Mouse (Mus musculus) mouse trophoblast stem cell (cell line): Measurements from ENCODE around the gene Olfr218.
"Not testable (repeated sequence)": the region's sequence is repeated elsewhere in the genome, so short reads cannot be mapped to it uniquely, and the experiment has no call there.

Experiments used
- in situ Hi-C, 2 experiments: fragments of 300-500 bp; cut with MseI, MboI; formaldehyde crosslinking; loops; 2 replicates in 1 of 2; 3 replicates in 1 of 2; pipeline ENCODE4 v1.15.1; 2025

Gene Olfr218

DNA sequence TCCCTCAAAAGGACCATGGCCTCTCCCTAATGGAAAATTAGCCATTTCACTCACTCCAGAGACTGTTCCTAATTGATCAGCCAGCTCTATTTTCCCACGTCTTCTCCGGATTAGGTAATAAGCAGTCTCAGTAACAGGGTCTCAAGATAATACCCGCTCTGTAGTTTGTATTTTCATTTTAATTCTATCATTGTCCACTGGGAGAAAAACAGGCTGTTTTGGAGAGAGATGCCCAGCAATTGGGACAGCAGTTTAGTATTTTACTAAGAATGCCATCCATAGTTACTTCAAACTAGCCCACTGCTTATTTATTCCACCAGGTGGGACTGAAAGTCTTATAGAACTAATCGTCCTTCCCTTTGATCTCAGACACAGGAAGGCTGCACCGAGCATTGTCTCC is at the start of gene Olfr218:
Olfr218 (plus strand) TSS at position 301 of the 400 bp plus-strand sequence.
- in situ Hi-C loops, result no loop called here

DNA sequence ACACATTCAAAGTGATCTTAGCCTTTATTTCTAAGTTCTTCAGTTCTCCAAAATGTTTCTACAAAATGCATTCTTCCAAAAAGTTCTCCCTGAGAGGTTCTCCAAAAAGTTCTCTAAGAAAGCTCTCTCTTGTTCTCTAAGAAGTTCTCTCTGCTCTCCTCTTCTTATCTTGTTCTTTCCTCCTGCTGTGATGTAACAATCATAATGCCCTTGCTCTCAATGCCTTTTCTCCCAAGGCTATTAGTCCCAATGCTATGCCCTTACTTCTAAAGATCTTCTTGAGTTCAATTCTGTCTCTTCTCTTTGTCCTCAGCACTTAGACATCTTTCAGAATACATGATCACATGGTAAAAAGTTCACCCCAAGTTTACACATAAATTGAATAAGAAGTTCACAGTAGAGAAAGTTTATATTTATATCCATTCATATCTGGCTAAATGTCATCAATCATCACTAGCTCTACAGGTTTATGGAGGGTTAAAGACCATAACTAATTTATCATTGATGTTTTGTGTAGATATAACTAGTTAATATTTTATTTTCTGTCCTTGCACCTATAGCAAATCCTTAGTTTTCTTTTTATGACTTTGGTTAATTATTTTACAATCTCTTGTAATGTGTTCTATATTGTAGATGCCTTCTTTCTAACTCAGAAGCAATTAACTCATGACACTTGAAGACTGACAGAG is 23.3 kb upstream of the Olfr218 start:
- in situ Hi-C loops, result no loop called here

DNA sequence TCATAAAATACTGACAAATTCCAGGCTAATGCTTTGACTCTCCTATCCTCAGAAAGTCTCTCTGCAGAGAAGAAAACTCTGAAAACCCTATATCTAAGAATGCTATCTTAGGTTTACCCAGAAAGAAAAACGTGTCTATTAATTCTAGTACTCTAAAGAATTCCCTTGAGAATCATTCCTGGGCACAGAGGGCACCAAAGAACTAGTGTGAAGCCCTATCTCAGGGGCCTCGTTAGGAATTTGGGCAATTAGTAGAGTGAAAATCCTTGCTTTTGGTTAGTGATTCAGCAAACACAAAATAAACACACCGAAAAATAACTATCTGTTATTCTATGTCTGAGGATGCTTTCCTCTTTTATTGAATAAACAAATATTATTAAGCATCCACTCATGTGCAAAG is 7.1 kb upstream of the Olfr218 start, which contains the start of gene Olfr1406:
Olfr1406 (minus strand) TSS at position 101 of the 400 bp plus-strand sequence.
- in situ Hi-C loops, result no loop called here

DNA sequence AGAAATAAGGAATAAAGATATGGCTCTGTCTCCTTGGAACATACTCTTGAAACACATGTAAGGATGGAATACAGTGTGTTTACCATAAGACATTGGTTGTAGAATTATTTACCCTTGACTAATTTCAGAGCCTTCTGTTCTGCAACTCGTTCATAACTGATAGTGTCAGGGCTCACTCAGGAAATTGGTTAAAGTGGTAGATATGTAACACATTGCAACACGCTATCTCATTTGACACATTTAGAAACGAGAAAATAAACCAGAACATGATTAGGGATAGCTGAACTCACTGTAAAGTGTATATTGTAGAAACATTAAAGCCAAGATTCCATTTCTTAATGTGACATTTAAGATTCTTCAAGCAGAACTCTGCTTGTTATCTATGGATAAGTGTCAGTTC is 5.5 kb upstream of the Olfr218 start:
- in situ Hi-C loops, result no loop called here

DNA sequence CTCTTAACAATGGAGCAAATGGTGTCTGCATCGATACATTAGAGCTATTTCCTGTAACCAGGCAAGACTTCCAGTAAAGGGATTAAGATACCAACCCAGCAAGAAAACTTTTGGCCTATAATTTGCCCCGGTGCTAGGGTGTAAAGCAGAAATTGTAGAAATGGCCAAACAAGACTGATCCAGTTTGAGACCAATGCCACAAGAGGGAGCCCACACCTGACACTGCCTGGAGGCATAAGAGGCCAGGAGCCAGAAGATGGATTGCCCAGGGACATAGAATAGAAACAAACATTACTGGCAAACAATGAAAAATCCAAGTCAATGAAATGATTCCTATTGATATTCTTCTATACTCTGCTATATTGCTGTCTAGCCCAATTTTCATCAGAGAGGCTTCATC is 1.2 kb upstream of the Olfr218 start:
- in situ Hi-C loops, result no loop called here

DNA sequence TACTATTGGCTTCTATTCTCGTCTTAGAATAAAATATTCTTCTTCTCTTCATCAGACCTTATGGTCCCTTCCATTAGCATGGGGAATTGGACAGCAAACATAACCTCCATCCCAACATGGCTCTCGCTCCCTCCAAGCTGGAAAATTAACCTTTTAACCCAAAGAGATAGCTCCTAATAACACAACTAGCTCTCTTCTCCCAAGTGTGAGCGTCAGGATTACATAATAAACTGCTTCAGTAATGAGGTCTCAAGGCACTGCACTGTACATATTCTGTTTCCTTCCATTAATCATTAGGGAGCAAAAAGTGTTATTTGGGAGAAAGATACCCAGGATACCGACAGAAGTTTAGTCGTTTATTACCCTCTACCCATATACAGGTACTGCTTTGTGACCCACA is 14.5 kb downstream of the Olfr218 start, which contains the start of gene Olfr1404:
Olfr1404 (plus strand) TSS at position 301 of the 400 bp plus-strand sequence.
- in situ Hi-C loops, result no loop called here

DNA sequence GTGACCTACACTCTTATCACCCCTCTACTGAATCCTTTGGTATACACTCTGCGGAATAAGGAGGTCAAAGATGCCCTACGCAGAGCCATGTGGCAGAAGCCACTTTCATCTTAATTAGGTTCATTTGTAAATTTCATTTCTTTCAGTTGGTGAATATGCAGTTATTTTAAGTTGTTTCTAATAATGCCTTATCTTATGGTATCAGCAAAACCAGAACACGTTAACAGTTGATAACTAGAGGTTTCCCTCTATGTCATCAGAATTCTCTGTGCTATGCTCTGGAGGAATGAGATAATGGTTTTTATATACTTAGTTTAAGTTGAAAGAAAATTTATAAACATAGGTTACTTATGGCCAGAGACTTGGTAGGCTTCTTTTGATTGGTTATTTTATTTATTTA is 18.9 kb downstream of the Olfr218 start:
- in situ Hi-C loops, result no loop called here

DNA sequence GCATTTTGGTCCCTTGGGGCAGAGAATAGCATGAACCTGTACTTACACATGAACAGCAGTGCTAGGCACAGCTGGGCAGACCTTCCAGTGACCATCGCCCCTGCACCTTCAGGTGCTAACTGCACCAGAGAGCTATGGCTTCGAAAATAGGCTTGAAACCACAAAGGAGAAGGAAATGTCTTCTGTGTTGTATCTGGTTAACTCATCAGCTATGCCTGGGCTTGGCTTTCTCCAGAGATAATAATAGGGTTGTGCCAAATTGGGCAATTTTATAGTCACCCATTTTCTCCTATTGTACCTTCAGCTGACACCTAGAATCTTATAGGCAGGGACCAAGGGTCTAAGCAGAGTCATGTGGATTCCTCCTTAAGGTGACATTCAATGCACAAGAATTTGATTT is 29.5 kb downstream of the Olfr218 start, which contains the start of gene Fcer1a:
Fcer1a (minus strand) TSS at position 134 of the 400 bp plus-strand sequence.
- in situ Hi-C loops, result no loop called here

DNA sequence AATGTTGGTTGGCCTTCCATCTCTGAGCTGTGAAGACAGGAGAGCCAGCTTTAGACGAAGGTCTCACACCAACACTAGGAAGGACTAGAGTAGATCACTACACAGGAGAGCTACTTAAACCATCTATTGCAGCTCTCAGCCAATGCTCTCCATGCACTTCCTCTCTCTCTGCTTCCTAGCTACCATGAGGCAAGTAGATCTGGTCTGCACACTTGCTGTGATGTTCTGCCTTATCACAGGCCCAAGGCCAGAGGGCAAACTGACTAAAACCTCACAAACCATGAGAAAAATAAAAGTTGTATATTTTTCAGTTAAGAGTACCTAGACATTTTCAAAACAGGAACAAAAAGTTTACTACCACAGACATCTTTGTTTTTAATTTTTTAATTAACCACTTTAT is 39.4 kb downstream of the Olfr218 start:
- in situ Hi-C loops, result not testable (repeated sequence)

DNA sequence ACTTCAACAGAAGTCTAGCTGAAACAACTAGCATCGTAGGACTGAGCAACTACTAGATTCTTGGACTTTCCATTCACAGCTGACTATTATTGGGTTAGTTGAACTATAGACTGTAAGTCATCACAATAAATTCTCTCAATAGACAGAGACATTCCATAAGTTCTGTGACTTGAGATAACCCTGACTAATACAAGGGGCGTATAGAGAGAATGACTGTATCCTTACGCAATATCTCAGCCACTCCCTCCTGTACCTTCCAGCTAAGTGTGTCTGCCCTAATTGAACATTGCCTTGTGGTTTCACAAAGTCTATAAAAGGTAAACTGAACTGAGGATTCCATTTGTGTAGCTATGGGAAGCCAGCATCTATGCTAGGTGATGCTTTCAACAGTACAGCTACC is 52.3 kb downstream of the Olfr218 start:
- in situ Hi-C loops, result no loop called here
